Mouse (Mus musculus) hindbrain, embryonic 11.5 days (tissue): ENCODE results near the gene Gas2l3. TPM values are rescaled to one million over a fixed set of nuclear protein-coding genes. Genes with fewer than 3 reads are reported as not detected.

Experiments
- ATAC-seq: fragments of 200-750 bp; cut with Nextera tagmentation; 2 replicates; pipeline ENCODE4 v1.8.0; 2017; ENCODE audit warnings: mild to moderate bottlenecking, moderate TSS enrichment, moderate library complexity; ENCODE audit not compliant: low FRiP score
- DNase-seq: peaks from one replicate; pipeline ENCODE4 v3.0.0-alpha.2; 2015; ENCODE audit warnings: low spot score
- H3K27ac ChIP-seq: fragments of 300-500 bp; sonication (generic); 2 replicates; pipeline ENCODE4 v1.5.1; 2014; ENCODE audit warnings: mild to moderate bottlenecking, low read depth, low read length
- H3K27me3 ChIP-seq: fragments of 300-500 bp; sonication (generic); 2 replicates; pipeline ENCODE4 v1.6.1; 2014; ENCODE audit warnings: mild to moderate bottlenecking, low read length, moderate library complexity, mixed read lengths; ENCODE audit not compliant: control insufficient read depth, insufficient read depth
- H3K36me3 ChIP-seq: fragments of 300-500 bp; sonication (generic); 2 replicates; pipeline ENCODE4 v1.6.1; 2014; ENCODE audit warnings: mild to moderate bottlenecking, low read length, moderate library complexity, mixed read lengths; ENCODE audit not compliant: control insufficient read depth, insufficient read depth
- H3K4me1 ChIP-seq: fragments of 300-500 bp; sonication (generic); replicated peaks from 2 replicates; pipeline ENCODE4 v1.6.1; 2014; ENCODE audit warnings: low read length, mixed read lengths; ENCODE audit not compliant: control insufficient read depth, insufficient read depth
- H3K4me2 ChIP-seq: fragments of 300-500 bp; sonication (generic); replicated peaks from 2 replicates; pipeline ENCODE4 v1.6.1; 2014; ENCODE audit warnings: mild to moderate bottlenecking, low read depth, low read length
- H3K4me3 ChIP-seq: fragments of 300-500 bp; sonication (generic); 2 replicates; pipeline ENCODE4 v1.5.1; 2014; ENCODE audit warnings: low read depth, low read length
- H3K9ac ChIP-seq: fragments of 300-500 bp; sonication (generic); 2 replicates; pipeline ENCODE4 v1.6.1; 2014; ENCODE audit warnings: low read depth, low read length
- H3K9me3 ChIP-seq: fragments of 300-500 bp; sonication (generic); 2 replicates; pipeline ENCODE4 v1.6.1; 2016; ENCODE audit warnings: low read length; ENCODE audit not compliant: control insufficient read depth
- WGBS: fragments of 180-500 bp; shearing (Covaris S2); extraction: QIAGEN DNeasy Blood & Tissue Kit; methylation state at CpG from one replicate; pipeline ENCODE4 v1.1.7; 2014; 5-methylcytosine and 5-hydroxymethylcytosine counted together
- polyA plus RNA-seq: library from polyadenylated mRNA; unstranded; fragments of >200 nt; fragmentation: Nextera tagmentation; extraction: Ambion mirVana; gene quantifications from 2 replicates; pipeline ENCODE4 v1.2.1, GENCODE M21; 2014

The Gas2l3 gene
- polyA plus RNA-seq, 1 experiment from 2014 or later: 10.3 TPM

DNA sequence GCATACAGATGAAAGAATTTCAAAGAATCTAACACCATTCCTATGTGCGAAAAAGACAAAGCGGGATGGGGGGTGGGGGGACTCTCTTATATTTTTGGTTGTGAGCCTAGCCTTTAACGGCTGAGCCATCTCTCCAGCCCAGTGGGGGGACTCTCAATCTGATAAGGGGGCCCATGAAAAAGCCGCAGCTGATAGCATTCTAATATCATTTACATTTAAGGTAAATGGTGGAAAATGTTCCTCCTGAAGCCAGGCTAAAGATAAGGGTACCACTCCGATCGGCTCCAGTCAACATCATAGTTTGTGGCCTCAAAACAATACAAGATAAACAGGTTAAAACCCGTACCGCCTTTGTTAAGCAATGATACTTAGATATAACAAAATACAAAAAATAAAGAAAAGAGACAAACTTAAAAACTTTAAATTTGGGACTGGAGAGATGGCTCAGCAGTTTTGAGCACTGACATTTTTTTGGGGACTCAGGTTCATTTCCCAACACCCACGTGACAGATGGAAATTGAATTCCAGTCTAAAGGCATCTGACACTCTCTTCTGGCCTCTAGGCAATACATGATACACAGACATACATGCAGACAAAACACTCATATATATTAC lies 20.5 kb downstream of the Gas2l3 start:
- 93% methylated on average over 9 of the region's 9 CpGs for WGBS
- ATAC-seq (no peak), DNase-seq (no peak)
- Histone ChIP-seq H3K4me2 (no peak overlapping the region), H3K9me3 (no peaks in the 10 kb centered on the region), H3K4me1 (no peaks in the 10 kb centered on the region), H3K4me3 (no peak overlapping the region), H3K9ac (no peak overlapping the region), H3K27ac (no peak overlapping the region), H3K36me3 (no peaks in the 10 kb centered on the region), H3K27me3 (no peaks in the 10 kb centered on the region)

DNA sequence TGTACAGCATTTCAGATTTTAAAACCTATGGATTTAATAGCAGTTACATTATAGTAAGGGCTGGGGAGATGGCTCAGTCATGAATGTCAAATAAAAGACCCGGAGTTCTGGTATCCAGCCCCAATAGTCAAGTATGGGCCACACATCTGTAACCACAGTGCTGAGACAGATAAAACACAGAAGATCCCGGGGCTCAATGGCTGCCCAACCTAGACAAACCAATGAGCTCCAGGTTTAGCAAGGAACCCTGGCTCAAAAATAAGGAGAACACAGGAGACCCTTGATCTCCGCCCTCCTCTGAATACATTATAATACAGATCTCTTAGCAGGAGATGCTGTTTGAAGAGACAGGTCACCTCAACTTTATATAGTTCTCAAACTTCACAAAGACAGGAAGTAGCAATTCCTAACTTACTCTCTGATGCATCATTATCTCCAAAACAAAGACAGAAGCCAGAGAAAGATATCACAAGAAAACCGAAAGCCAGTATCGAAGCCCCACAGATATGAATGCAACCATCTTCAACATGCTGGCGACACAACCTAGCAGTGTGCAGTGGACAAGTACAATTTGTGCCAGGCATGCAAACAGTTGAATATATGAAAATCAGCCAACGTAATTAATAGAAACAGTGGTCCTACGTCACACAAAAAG lies 21.1 kb downstream of the Gas2l3 start:
- Histone ChIP-seq H3K9ac (no peak overlapping the region), H3K9me3 (no peaks in the 10 kb centered on the region), H3K36me3 (no peaks in the 10 kb centered on the region), H3K27me3 (no peaks in the 10 kb centered on the region), H3K27ac (no peak overlapping the region), H3K4me3 (no peak overlapping the region), H3K4me2 (no peak overlapping the region), H3K4me1 (no peaks in the 10 kb centered on the region)
- no peak for DNase-seq
- 90% methylated on average over 8 of the region's 8 CpGs for WGBS
- ATAC-seq: no peak

DNA sequence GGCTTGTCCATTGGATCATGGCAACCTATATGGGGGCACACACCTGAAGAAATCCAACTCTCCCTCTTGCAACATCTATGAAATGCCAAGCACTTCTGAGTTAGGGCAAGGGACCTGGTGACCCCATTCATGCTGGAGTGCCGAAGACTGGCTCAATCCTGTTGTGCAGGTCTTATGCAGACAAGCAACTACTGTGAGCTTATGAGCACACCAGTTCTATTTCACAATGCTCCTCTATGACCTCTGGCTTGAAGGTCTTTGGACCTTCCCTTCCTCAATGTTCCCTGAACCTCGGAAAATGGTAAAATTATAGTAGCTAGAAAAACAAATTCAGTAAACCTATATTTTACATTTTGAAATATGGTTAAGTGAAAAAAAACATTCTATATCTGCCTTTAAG lies 25.8 kb downstream of the Gas2l3 start:
- Histone ChIP-seq H3K36me3 (peaks cover 3% of the 10 kb centered on the region; the same call in 1 of the 2 replicates), H3K9me3 (no peaks in the 10 kb centered on the region), H3K4me1 (no peaks in the 10 kb centered on the region), H3K27ac (no peak overlapping the region), H3K4me3 (no peak overlapping the region), H3K4me2 (no peak overlapping the region), H3K27me3 (no peaks in the 10 kb centered on the region), H3K9ac (no peak overlapping the region)
- DNase-seq: no peak
- no peak for ATAC-seq
- WGBS: 96% methylated on average over 2 of the region's 2 CpGs

DNA sequence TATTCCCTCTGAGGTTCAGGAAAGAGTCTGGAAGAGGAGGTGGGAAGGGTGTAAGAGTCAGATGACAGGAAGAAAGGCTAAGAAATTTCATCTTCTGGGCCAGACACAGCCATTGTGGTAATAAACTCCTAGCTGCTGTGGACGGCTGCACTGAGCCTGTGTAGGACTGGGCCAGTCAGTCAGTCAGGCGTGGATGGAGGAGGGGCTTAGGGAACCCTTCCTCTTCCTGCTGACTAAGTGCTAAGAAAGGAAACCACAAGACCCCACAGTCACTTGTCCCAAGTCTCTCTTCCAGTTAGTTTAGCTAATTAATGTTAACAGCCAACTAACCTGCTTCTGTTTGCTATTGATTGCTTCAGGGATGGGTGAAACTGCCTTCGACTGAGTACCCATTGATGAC lies 28.3 kb downstream of the Gas2l3 start:
- Histone ChIP-seq H3K4me1 (no peaks in the 10 kb centered on the region), H3K4me2 (no peak overlapping the region), H3K27me3 (no peaks in the 10 kb centered on the region), H3K9ac (no peak overlapping the region), H3K27ac (no peak overlapping the region), H3K9me3 (no peaks in the 10 kb centered on the region), H3K4me3 (no peak overlapping the region), H3K36me3 (peaks cover 3% of the 10 kb centered on the region; the same call in 1 of the 2 replicates)
- DNase-seq: no peak
- no peak for ATAC-seq
- whole genome bisulfite sequencing: 85% methylated on average over 3 of the region's 3 CpGs

DNA sequence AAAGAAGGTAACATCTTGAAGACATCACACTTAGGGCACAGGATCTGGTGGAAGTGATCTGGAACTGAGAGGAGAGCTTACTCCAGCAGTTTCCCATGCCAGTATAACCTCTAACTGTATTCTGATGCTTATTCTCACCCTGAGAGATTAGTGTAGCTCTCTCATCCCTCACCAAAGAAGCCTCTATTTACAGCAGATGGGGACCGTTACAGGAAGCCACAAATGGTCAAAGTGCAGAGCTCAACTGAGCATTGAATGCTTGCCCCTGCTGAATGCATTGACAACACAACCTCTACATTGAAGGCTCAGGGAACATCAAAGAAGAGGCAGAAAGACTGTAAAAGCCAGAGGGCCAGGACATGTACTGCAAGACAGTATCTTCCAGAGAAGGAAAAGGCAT lies 36.2 kb downstream of the Gas2l3 start:
- Histone ChIP-seq H3K4me3 (no peak overlapping the region), H3K27ac (no peak overlapping the region), H3K4me2 (no peak overlapping the region), H3K9ac (no peak overlapping the region), H3K4me1 (no peaks in the 10 kb centered on the region), H3K27me3 (no peaks in the 10 kb centered on the region), H3K36me3 (no peaks in the 10 kb centered on the region), H3K9me3 (no peaks in the 10 kb centered on the region)
- no peak for ATAC-seq
- DNase-seq: no peak
- 66% methylated on average over 1 of the region's 1 CpGs for WGBS

DNA sequence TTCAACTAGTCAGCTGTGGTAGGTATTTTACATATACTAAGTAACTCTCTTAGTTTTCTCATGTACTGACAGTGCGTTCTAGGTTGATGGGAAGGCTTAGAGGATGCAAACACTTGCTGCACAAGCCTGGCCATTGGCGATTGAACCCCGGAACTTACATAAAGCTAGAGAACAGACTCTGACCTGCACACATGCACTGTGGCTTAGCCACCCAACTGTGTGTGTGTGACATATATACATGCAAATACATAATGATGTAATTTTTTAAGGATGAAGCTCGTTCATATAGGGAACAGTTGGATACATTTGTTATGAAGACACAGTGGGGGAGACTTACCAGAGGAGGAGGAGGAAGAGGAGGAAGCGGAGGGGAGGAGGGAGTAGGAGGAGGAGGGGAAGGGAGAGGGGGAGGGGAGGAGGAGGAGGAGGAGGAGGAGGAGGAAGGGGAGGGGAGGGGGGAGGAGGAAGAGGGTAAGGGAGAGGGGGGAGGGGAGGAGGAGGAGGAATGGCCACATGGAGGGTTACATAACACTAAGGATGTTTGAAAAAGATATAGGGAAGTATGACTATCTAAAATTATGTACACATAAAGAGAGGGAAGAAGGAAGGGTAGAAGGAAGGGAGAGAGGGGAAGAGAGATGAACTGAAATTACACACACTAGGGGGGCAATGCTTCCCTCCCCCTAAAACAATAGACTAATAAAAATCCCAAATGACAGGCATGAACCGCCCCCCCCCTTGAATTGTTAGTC lies 36.9 kb downstream of the Gas2l3 start:
- DNase-seq (no peak), ATAC-seq (no peak)
- Histone ChIP-seq H3K9me3 (no peaks in the 10 kb centered on the region), H3K36me3 (no peaks in the 10 kb centered on the region), H3K4me1 (no peaks in the 10 kb centered on the region), H3K27ac (no peak overlapping the region), H3K27me3 (no peaks in the 10 kb centered on the region), H3K9ac (no peak overlapping the region), H3K4me3 (no peak overlapping the region), H3K4me2 (no peak overlapping the region)
- WGBS: 87% methylated on average over 5 of the region's 6 CpGs

DNA sequence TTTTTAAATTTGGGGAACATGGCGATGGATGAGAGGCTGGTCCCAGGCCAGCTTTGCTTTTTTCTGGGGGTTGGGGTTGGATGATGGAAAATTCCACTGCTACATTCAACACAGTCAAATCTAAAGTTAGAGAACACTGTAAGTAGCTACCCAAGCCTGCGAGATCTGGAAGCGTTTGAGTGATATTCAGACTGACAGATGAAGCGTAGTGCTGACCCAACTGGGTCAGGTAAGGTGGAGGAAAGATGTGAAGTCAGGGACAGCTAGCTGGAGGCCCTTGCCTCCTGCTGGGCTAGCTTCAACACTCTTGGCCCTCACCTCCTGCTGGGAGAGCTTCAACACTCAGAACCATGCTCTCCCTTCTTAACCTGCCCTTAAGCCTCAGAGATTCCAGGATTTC lies 38.8 kb downstream of the Gas2l3 start:
- ATAC-seq (no peak), DNase-seq (no peak)
- Histone ChIP-seq H3K4me1 (no peaks in the 10 kb centered on the region), H3K4me3 (no peak overlapping the region), H3K36me3 (no peaks in the 10 kb centered on the region), H3K9ac (no peak overlapping the region), H3K4me2 (no peak overlapping the region), H3K27me3 (no peaks in the 10 kb centered on the region), H3K9me3 (no peaks in the 10 kb centered on the region), H3K27ac (no peak overlapping the region)
- WGBS: 72% methylated on average over 4 of the region's 4 CpGs

DNA sequence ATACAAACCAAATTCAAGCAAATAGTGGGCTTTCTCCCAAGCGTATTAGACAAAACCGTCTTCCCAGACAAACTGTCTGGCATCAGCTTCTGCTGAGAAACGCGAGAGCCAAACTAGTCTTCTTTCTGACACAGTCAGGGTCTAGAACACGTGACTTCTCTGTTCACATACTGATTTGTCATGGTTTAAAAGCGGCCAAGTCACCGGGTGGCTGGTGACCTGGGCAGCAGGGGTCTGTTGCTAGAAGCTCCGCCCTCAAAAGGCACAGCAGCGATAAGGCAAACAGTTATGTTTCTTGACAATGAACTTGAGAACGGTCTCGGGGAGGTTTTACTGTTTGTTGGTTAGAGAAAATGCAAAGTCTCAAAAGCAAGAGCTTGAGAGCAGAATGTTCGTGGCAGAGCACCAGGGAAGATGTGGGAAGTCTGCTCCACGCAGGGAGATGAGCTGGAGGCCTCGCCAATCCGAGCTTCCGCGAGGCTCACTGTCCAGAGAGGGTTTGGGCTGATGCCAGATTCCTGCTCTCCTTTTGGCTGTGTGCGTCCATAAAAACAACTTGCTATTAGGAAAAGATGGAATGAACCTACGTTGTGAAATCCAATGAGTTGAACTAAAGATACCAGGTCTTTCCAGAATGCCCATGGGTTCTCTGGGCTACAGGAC lies 43.0 kb downstream of the Gas2l3 start:
- no peak overlapping the region for H3K9ac ChIP-seq
- H3K4me2 ChIP-seq: no peak overlapping the region
- no peak overlapping the region for H3K27ac ChIP-seq
- no peaks in the 10 kb centered on the region for H3K9me3 ChIP-seq
- no peaks in the 10 kb centered on the region for H3K27me3 ChIP-seq
- 89% methylated on average over 19 of the region's 19 CpGs for WGBS
- no peaks in the 10 kb centered on the region for H3K4me1 ChIP-seq
- H3K36me3 ChIP-seq: no peaks in the 10 kb centered on the region
- no peak overlapping the region for H3K4me3 ChIP-seq
- no peak for ATAC-seq
- no peak for DNase-seq
